Mouse (Mus musculus) liver, postnatal 0 days (tissue): ENCODE data around the gene Fhad1. TPM values are rescaled to one million over a fixed set of nuclear protein-coding genes. Genes with fewer than 3 reads are reported as not detected.

Experiments
- ATAC-seq: fragments of 200-750 bp; cut with Nextera tagmentation; 2 replicates; pipeline ENCODE4 v1.8.0; 2017; ENCODE audit warnings: mild to moderate bottlenecking, moderate library complexity
- DNase-seq: peaks from one replicate; pipeline ENCODE4 v3.0.0-alpha.2; 2016
- H3K27ac ChIP-seq: fragments of 300-500 bp; sonication (generic); 2 replicates; pipeline ENCODE4 v1.5.1; 2014; ENCODE audit warnings: antibody characterized with exemption, moderate library complexity, mild to moderate bottlenecking, low read depth
- H3K27me3 ChIP-seq: fragments of 300-500 bp; sonication (generic); 2 replicates; pipeline ENCODE4 v1.6.1; 2014; ENCODE audit warnings: low read length, control low read depth, mixed read lengths; ENCODE audit not compliant: insufficient read depth
- H3K36me3 ChIP-seq: fragments of 300-500 bp; sonication (generic); replicated peaks from 2 replicates; pipeline ENCODE4 v1.6.1; 2014; ENCODE audit warnings: mild to moderate bottlenecking, control low read depth, low read length, moderate library complexity, mixed read lengths; ENCODE audit not compliant: insufficient read depth
- H3K4me1 ChIP-seq: fragments of 300-500 bp; sonication (generic); 2 replicates; pipeline ENCODE4 v1.6.1; 2014; ENCODE audit warnings: antibody characterized with exemption, mild to moderate bottlenecking, control low read depth; ENCODE audit not compliant: insufficient read depth
- H3K4me2 ChIP-seq: fragments of 300-500 bp; sonication (generic); 2 replicates; pipeline ENCODE4 v1.6.1; 2014; ENCODE audit warnings: low read depth, mild to moderate bottlenecking, low read length, moderate library complexity, mixed read lengths
- H3K4me3 ChIP-seq: fragments of 300-500 bp; sonication (generic); 2 replicates; pipeline ENCODE4 v1.5.1; 2014; ENCODE audit warnings: low read depth, low read length
- H3K9ac ChIP-seq: fragments of 300-500 bp; sonication (generic); replicated peaks from 2 replicates; pipeline ENCODE4 v1.6.1; 2014; ENCODE audit warnings: mild to moderate bottlenecking, moderate library complexity
- H3K9me3 ChIP-seq: fragments of 300-500 bp; sonication (generic); 2 replicates; pipeline ENCODE4 v1.6.1; 2016; ENCODE audit warnings: mild to moderate bottlenecking, control low read depth, low read length, mixed read lengths
- CTCF ChIP-seq: sonication (generic); IDR thresholded peaks from 2 replicates; pipeline ENCODE4 v1.5.1; 2016; ENCODE audit warnings: antibody characterized with exemption, low read depth
- EP300 ChIP-seq: IDR thresholded peaks from 2 replicates; pipeline ENCODE4 v1.6.1; 2016; ENCODE audit warnings: antibody characterized with exemption, low read depth, mild to moderate bottlenecking
- WGBS: fragments of 180-500 bp; shearing (Covaris S2); extraction: QIAGEN DNeasy Blood & Tissue Kit; methylation state at CpG from one replicate; pipeline ENCODE4 v1.1.7; 2014; ENCODE audit not compliant: insufficient replicate concordance; 5-methylcytosine and 5-hydroxymethylcytosine counted together
- polyA plus RNA-seq: library from polyadenylated mRNA; unstranded; fragments of >200 nt; fragmentation: Nextera tagmentation; extraction: Ambion mirVana; gene quantifications from 2 replicates; pipeline ENCODE4 v1.2.1, GENCODE M21; 2015

Fhad1 gene
- polyA plus RNA-seq, 1 experiment from 2014 or later, result 1.0 TPM

DNA sequence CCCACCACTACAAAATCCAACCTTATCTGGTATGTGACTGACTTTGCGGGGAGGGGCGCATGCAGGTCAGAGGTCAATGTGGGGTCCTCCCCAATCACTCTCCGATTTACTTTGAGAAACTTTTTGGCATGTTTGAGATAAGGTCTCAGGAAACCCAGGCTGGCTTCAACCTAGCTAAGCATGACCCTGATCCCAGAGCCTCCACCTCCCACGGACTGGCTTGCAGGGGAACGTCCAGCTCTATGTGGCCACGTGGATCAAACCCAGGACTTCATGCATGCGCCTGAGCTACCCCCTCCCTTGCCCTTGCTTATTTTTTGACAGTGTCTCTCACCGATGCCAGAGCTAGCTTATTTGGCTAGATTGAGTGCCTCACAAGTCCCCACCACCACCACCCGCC is 61.6 kb downstream of the Fhad1 start:
- H3K27ac ChIP-seq, result no peak overlapping the region
- no peak overlapping the region for H3K4me2 ChIP-seq
- peaks cover 21% of the 10 kb centered on the region for H3K4me1 ChIP-seq
- no peak overlapping the region for H3K4me3 ChIP-seq
- 53% methylated on average over 9 of the region's 9 CpGs for WGBS
- TF ChIP-seq CTCF (no peak), EP300 (no peak)
- no peak for DNase-seq
- no peaks in the 10 kb centered on the region for H3K36me3 ChIP-seq
- no peak for ATAC-seq
- H3K27me3 ChIP-seq, result no peaks in the 10 kb centered on the region
- H3K9ac ChIP-seq, result no peak overlapping the region
- no peaks in the 10 kb centered on the region for H3K9me3 ChIP-seq

DNA sequence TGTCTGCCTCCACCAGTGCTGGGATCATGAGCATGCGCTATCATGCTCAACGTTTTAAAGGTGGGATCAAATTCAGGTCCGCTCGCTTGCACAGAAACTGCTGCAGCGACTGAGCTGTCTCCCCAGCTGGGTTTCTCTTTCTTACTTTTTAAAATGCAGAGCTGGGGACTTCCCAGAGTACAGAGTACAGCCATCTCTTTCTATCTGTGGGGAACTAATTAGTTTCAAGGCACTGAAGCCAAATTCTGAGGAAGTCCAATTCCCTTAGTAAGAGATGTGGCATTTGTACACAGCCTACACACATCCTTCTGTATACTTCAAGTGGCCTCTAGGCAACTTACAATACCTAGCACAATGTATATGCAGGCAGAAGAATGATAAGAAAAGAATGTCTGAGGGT is 62.1 kb downstream of the Fhad1 start:
- H3K36me3 ChIP-seq, result no peaks in the 10 kb centered on the region
- H3K4me1 ChIP-seq, result peaks cover 20% of the 10 kb centered on the region
- 0 out of 2 replicates have a peak overlapping the region, but pooled peaks have one; percentile 18 for H3K4me2 ChIP-seq
- H3K27me3 ChIP-seq, result no peaks in the 10 kb centered on the region
- H3K9ac ChIP-seq, result no peak overlapping the region
- 47% methylated on average over 5 of the region's 5 CpGs for WGBS
- H3K9me3 ChIP-seq, result no peaks in the 10 kb centered on the region
- TF ChIP-seq CTCF, result no peak
- TF ChIP-seq EP300, result no peak
- DNase-seq (no peak), ATAC-seq (peak; percentile 18; the same call in 1 of the 2 replicates)
- H3K4me3 ChIP-seq, result no peak overlapping the region
- peak overlapping the region; percentile 70 for H3K27ac ChIP-seq

DNA sequence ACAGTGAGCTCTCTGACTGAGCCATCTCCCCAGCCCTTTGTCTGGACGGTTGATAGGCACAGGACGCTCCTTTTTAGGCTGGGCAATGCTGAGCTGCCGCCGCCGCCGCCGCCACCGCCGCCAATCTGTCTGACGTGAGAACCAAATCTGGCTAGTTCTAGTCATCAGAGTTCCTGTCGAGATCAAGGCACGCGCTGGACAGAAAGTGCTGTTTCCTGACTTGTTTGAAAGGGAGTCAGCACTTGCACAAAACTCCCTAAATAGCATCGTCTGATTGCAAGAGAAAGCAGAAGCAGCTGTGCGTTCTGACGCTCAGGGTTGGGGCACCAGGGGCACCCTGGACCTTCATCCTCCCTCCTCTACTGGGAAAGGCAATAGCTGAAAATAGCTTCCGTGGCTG is 62.8 kb downstream of the Fhad1 start:
- TF ChIP-seq CTCF (no peak), EP300 (peak; percentile 17; the same call in 1 of the 2 replicates)
- no peaks in the 10 kb centered on the region for H3K9me3 ChIP-seq
- DNase-seq (peak; percentile 43), ATAC-seq (peak; percentile 57)
- H3K27ac ChIP-seq, result peak overlapping the region; percentile 70
- H3K27me3 ChIP-seq, result no peaks in the 10 kb centered on the region
- H3K4me3 ChIP-seq, result no peak overlapping the region
- 0 out of 2 replicates have a peak overlapping the region, but pooled peaks have one; percentile 18 for H3K4me2 ChIP-seq
- no peak overlapping the region for H3K9ac ChIP-seq
- H3K4me1 ChIP-seq, result peaks cover 14% of the 10 kb centered on the region
- 23% methylated on average over 17 of the region's 17 CpGs for WGBS
- H3K36me3 ChIP-seq, result no peaks in the 10 kb centered on the region

GRCm38 (mm10) chr4:141949436-141949835 is 65.4 kb downstream of the Fhad1 start:
- H3K4me2 ChIP-seq, result no peak overlapping the region
- no peak for ATAC-seq

DNA sequence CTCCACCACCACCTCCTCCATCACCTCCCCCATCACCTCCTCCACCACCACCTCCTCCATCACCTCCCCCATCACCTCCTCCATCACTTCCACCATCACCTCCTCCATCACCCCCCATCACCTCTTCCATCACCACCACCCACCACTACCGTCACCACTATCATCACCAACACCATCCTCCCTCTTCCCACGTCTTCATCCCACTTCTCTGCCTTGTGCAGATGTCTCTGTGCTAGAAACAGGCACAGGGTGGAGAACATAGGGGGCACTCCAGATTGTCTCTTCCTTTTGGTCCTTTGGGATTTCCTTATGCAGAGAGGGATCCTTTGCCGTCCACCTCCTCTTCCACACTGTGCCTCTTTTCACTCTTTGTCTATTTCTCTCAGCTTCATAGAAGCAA is 66.1 kb downstream of the Fhad1 start:
- Histone ChIP-seq H3K36me3 (no peaks in the 10 kb centered on the region), H3K9me3 (no peaks in the 10 kb centered on the region), H3K27ac (no peak overlapping the region), H3K4me3 (no peak overlapping the region), H3K4me1 (peaks cover 7% of the 10 kb centered on the region), H3K27me3 (no peaks in the 10 kb centered on the region), H3K4me2 (no peak overlapping the region), H3K9ac (no peak overlapping the region)
- TF ChIP-seq CTCF, result no peak
- TF ChIP-seq EP300, result no peak
- WGBS, result 79% methylated on average over 3 of the region's 3 CpGs
- DNase-seq, result no peak
- ATAC-seq, result no peak

More at GRCm38 (mm10) chr4:141949436-141949835, 65.4 kb downstream of the Fhad1 start:
- TF ChIP-seq CTCF (no peak), EP300 (no peak)
- Histone ChIP-seq H3K4me3 (no peak overlapping the region), H3K36me3 (no peaks in the 10 kb centered on the region), H3K27ac (no peak overlapping the region), H3K9ac (no peak overlapping the region), H3K4me1 (peaks cover 13% of the 10 kb centered on the region), H3K9me3 (no peaks in the 10 kb centered on the region), H3K27me3 (no peaks in the 10 kb centered on the region)
- 54% methylated on average over 13 of the region's 13 CpGs for WGBS
- DNase-seq, result no peak

DNA sequence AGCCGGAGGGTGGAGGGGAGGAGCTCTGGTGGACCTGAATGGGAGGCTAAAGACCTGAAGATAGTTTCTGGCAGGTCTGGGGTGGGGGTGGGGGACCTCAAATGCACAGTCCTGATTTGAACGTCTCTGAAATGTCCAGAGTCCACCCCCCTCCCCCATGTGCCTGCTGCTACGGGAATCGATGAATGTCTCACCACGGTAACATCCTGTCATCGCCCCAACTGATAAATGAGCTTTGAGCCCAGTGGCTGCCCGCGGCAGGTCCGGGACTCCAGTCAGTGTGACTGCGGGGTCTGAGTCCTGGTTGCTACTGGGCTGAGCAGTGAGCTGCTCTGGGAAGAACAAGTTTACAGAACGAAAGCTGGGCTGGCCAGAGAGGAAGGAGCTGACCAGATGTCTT is 72.5 kb downstream of the Fhad1 start:
- Histone ChIP-seq H3K36me3 (no peaks in the 10 kb centered on the region), H3K27me3 (no peaks in the 10 kb centered on the region), H3K27ac (peak overlapping the region; percentile 64), H3K9me3 (no peaks in the 10 kb centered on the region), H3K9ac (no peak overlapping the region), H3K4me1 (peaks cover 12% of the 10 kb centered on the region), H3K4me3 (no peak overlapping the region), H3K4me2 (no peak overlapping the region)
- 47% methylated on average over 11 of the region's 11 CpGs for WGBS
- DNase-seq (peak; percentile 80), ATAC-seq (peak; percentile 96)
- TF ChIP-seq EP300 (peak; percentile 28; the same call in 1 of the 2 replicates), CTCF (no peak)

DNA sequence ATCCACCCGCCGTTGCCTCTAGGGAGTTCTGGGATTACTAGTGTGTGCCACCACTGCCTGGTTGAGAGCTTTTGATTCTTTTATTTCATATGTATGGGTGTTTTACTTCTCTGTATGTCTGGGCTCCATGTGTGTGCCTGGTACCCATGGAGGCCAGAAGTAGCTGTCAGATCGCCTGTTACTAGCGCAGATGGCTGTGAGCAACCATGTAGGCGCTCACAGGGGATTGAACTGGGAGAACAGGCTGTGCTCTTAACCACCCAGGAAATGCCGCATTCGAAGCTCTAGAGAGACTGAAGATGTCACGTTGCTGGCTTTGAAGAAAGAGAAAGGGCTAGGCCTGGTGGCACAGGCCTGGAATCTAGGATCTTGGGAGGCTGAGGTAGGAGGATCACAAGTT is 73.6 kb downstream of the Fhad1 start:
- DNase-seq (no peak), ATAC-seq (no peak)
- no peaks in the 10 kb centered on the region for H3K27me3 ChIP-seq
- WGBS, result 71% methylated on average over 8 of the region's 8 CpGs
- no peaks in the 10 kb centered on the region for H3K36me3 ChIP-seq
- no peaks in the 10 kb centered on the region for H3K9me3 ChIP-seq
- H3K4me1 ChIP-seq, result peaks cover 12% of the 10 kb centered on the region
- H3K4me2 ChIP-seq, result no peak overlapping the region
- no peak overlapping the region for H3K27ac ChIP-seq
- TF ChIP-seq EP300, result no peak
- TF ChIP-seq CTCF, result no peak
- no peak overlapping the region for H3K9ac ChIP-seq
- H3K4me3 ChIP-seq, result no peak overlapping the region
